Mouse (Mus musculus) left cerebral cortex, postnatal 25 days (tissue): ENCODE results near the gene Ptprm. TPM values are rescaled to one million over a fixed set of nuclear protein-coding genes. Genes with fewer than 3 reads are reported as not detected.
"Not testable (repeated sequence)": the region's sequence is repeated elsewhere in the genome, so short reads cannot be mapped to it uniquely, and the experiment has no call there.

Source experiments
- DNase-seq, 2 experiments: peaks; one replicate each; pipeline ENCODE4 v3.0.0; 2022; ENCODE audit warnings: low spot score in 2 of 2, mixed read lengths in 1 of 2
- intact Hi-C: fragments of 180-260 bp; cut with DNase I; formaldehyde crosslinking; loops from one replicate; pipeline ENCODE4 v1.15.1; 2025
- total RNA-seq, 2 experiments: library from RNA; stranded (reverse); gene quantifications; 2 replicates each; pipeline ENCODE4 v1.2.3; 2021

Ptprm gene
- total RNA-seq, 2 experiments from 2014 or later = 31.6 to 37.3 TPM

DNA sequence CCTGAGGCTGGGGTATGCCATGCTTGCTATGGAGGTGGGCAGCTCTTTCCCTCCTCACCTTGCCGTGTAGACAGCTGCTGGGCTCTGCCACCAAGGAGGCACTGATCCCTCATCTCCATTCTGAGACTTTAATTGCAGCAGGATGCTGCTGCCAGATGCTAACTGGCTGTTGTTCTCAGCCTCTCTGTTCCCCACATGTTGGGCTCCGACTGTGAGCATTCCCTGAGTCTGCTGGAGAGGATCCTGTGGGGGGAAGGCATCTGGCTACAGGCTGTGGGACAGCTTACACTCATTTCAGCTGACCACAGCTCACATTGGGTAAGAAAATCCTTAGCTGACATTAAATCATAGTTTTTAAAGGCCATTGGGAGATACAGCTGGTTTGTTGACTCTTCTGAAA is 492.7 kb downstream of the Ptprm start:
- intact Hi-C loops = no loop called here
- no peak for DNase-seq

DNA sequence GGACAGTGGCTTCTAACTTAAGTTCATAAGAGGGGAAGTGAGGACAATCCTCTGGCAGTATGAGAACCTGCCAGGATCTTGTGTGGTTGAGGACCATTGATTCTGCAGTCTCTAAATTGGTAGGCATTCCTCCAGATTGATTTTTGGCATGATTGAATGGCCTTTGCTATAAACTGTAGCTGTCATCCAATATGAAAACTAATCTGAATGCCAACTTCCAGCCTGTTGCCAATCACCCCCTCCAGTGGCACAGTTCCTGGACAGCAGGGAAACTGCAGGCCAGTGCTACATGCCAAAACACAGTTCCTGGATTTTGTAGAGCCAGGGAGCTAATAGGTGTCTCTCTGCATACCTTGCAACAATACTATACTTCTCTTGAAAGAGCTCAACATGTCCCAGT is 495.5 kb downstream of the Ptprm start:
- intact Hi-C loops = no loop called here
- no peak for DNase-seq

GRCm38 (mm10) chr17:66852496-66852895 is 501.8 kb downstream of the Ptprm start:
- DNase-seq = no peak

DNA sequence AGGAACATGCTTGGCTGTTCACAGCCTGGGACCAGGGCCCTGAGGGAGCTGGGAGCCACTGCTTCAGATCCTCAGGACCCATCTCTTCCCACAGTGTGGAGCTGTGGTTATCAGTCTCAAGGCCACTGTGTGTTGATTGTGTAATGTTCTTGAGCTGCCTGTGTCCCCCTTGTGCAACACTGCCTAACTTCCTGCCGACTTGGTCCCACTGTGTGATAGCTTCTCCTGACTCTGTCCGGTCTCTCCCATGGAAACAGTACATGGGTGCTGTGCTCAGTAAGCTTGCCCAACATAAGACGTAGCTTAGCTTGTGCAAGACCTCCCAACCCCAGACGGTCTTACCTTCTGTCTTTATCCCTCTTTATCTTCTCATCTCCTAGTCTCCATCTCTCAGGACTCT is 507.2 kb downstream of the Ptprm start:
- DNase-seq, intact Hi-C loops: not testable (repeated sequence)

More at GRCm38 (mm10) chr17:66852496-66852895, 501.8 kb downstream of the Ptprm start:
- intact Hi-C loops = no loop called here

DNA sequence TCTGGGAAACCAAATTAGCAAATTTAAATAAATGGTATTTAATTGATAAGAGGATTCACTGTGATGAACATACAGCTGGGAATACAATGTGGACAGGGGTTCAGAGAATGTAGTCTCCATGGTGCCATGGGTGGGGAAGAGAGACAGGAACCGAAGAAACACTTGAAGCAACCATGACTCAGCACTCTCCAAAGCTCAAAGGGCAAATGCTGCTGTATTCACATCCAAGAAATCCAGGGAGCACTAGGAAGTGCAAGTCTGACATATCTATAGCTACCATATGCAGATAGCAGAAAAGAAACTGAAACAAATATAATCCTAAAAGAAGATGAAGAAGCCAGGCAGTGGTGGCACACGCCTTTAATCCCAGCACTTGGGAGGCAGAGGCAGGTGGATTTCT is 531.9 kb downstream of the Ptprm start:
- intact Hi-C loops = no loop called here
- DNase-seq = no peak

DNA sequence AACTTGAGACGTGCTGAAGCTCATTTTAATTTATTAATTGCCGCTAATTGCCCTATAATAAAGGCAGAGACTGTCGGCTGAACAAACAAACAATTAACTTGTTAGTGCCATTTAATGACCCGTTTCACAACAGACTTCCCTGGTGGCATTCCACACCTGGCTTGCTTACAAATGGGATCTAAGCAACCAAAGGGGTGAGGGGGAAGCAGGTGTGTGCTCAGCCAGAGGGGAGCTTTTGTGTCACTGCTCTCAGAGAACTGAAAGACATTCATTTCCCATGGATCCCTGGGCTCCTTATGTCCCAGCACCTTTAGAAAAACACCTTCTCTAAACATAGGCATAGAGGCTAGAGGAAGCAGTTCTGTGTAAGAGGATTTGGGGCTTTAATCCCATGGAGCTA is 536.9 kb downstream of the Ptprm start:
- DNase-seq = no peak
- intact Hi-C loops = no loop called here

- DNase-seq = no peak
- intact Hi-C loops = no loop called here
These were observed 538.3 kb downstream of the Ptprm start for GRCm38 (mm10) chr17:66815921-66816320.

- intact Hi-C loops = no loop called here
These were observed 540.5 kb downstream of the Ptprm start for GRCm38 (mm10) chr17:66813786-66814185.

GRCm38 (mm10) chr17:66813346-66813745 is 540.9 kb downstream of the Ptprm start:
- no peak for DNase-seq
- intact Hi-C loops = no loop called here

More at GRCm38 (mm10) chr17:66813786-66814185, 540.5 kb downstream of the Ptprm start:
- no peak for DNase-seq

DNA sequence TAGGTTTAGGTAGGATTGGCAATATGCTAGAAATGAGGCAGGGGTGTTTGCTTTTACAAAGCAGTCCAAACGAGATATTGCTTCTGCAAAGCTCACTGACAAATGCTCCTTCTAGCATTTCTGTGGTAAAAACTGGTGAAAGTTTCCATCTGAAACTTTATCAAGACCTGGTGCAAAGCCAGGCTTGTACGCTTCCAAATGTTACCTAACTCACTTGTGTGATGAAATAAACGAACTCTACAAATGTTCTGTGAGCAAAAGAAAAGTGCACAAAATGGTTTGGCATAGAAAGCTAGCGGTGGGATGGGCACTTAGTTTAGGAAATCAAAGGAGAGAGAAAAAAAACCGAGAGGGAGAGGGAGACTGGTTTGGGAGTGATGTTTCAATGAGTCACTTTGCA is 544.5 kb downstream of the Ptprm start:
- intact Hi-C loops = no loop called here
- no peak for DNase-seq

DNA sequence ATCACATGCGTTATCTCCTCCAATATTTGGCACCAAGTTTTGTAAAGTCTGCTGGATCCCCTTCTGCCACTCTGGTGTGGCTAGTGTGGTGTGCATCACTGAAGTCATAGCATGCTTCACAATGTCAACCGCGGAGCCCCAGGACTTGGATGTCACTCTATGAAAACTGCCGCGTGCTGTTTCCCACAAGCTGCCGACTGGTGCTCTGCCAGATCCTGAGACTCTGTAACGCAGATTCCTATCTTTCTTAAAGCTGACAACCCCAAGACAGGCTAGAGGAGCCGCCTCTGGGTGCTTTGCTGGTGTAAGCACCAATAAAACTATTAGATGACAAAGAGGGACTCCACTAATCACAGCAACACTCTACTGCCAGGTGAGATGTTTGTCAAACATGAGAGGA is 546.1 kb downstream of the Ptprm start:
- no peak for DNase-seq
- intact Hi-C loops = no loop called here

- no peak for DNase-seq
These were observed 552.2 kb downstream of the Ptprm start for GRCm38 (mm10) chr17:66801831-66802687.

GRCm38 (mm10) chr17:66800231-66800630 is 554.0 kb downstream of the Ptprm start:
- intact Hi-C loops = no loop called here
- no peak for DNase-seq

More at GRCm38 (mm10) chr17:66801831-66802687, 552.2 kb downstream of the Ptprm start:
- intact Hi-C loops = no loop called here

DNA sequence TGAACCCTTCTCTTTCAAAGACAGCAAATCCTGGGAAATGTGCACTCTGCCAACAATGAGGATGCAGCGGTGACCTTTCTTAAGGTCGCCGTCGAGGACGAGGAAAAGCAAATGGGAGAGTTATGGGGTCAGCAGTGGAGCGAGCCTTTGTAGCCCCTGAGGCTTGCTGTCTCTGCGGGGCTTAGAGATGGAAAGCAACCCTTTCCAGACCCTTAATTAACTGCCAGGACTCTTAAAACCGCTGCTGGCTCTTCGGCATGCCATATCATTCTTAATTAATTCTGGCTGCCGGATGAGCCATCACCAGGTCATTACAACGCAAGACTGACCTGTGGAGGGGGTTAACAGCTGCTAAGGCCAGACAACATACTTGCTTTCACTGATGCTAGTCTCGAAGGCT is 568.1 kb downstream of the Ptprm start:
- DNase-seq = no peak
- intact Hi-C loops = no loop called here

DNA sequence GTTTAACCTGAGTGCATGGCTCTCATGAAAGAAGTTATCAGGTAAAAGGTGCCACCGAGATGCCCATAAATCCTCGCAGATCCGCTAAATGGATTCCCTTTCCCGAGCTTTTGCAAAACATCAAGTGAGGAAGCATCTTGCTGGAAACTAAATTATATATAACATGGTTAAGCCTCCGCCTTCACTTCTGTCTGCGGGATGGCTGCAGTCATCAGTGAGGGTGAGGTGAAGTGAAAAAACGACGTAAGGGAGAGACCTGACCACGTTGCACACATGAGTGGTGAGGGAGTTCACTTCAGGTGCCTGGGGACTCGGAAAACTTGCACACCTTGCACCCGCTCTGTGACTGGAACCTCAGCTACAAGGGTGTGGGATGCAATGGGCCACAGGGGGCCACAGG is 568.7 kb downstream of the Ptprm start:
- DNase-seq = no peak
- intact Hi-C loops = no loop called here

DNA sequence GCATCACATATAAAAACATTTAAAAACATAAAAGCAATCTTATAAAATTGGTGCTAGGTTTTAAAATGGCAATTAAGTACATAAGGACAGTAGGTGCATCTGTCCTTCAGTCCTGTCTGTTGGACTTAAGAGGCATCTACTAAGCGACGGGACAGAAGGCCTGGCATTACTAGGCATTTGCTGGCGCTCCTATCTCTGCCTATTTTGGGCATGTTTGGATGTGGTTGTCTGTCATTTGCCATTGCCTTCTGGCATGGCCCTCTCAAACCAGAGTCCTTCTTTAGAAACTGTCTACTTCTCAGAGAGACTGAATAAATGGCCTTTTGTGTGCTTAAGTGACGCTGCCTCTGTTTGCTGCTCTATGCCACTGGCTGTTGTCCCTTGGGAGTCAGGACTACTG is 570.7 kb downstream of the Ptprm start:
- no peak for DNase-seq
- intact Hi-C loops = no loop called here

DNA sequence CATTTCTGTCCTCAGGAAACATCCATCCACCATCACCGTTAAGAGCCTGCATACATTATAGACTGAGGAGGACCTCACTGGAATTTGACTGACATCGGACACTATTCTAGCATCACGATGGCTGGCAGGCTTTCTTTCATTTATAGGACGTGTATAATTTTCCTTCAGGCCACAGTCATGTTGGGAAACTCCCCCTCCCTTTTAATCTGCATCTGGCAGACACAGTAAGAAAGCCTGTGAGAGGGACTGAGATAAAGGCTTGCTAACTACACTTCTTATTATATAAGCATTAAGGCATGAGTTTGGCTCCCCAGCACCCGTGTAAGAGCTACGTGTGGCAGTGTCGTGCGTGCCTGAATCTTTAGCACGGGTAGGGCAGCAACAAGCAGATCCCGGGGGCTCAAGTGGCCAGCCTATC is 571.2 kb downstream of the Ptprm start:
- intact Hi-C loops = no loop called here
- no peak for DNase-seq

DNA sequence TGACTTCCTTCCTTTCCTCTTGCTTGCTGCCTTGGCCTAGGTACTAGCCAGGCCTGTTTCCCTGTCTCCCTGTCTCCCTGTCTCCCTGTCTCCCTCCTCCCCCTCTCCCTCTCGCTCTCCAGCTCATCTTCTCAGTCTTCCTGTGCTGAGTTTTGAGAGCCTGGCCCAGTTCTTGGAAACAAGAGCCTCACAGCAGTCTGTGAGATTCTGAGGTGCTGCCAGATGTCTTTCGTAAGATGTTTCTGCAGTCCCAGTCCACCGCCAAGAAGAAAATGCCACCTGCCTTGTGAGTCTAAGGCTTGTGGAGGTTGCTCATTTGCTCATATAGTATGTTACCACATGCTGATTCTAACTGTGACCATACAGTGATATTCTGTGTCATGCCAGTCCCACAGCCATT is 572.3 kb downstream of the Ptprm start:
- DNase-seq = peak; percentile 21 to 83
- intact Hi-C loops = no loop called here

DNA sequence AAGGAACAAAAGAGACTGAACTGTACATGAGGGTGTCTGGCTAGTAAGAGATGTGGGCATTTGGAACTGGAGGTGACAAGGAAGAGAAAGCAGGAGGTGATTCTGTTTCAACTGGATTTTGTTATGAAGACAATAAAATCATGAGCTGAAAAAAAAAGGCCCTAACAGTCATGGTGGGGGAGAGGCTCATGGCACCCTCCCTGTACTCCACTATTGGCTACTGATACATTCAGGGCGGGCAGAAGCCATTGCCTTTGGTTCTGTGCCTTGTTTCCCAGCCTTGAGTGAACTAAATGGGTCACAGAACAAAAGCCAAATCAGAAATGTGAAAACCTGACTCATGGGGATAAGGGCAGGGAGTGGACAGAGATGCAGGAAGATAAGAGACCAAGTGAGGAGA is 575.2 kb downstream of the Ptprm start:
- DNase-seq = no peak

DNA sequence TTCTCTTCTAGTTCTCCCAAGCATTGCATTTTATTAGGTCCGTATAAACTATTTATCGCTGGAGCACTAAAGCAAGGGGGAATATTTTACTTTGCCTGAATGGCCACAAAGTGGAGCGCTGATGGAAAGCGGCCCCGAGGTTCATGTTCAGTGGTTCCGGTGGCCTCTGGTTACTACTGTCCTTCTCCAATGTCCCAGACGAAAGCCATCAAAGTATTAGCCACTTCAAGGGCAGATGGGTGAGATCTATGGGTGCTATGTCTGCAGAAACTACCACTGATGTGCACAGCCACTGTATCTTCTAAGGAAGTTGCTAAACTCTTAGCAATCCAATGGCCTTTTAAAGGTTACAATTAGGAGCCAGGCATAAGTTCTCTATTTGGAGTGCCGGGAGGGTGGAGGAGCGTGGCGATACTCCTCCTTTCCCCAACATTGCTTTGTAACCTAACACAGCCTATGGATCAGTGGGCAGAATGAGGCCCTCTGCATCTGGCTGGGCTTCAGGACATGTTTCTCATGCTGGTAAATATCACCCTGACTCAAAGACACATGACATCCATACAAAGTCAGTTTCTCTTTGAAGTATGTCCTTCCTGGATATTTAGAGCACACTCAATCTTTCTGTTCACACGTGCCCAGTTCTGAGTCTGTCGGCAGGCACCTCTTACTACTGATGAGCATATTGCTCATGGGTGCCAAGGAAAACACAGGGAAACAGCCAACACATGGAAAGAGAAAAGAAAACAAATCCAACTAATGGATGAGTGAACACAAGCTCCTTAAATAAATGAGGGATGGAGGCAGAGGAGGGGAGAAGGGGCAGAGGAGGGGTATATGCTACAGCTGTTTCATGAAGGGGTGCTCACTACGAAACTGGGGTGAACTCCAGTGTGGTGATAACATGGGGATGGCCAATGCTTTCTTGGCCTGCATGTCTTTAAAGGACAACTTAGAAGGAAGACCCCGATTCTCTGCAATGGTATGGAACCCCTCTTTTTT is 584.6 kb downstream of the Ptprm start:
- no peak for DNase-seq
- intact Hi-C loops = no loop called here

More for the DNA sequence above, 575.2 kb downstream of the Ptprm start:
- intact Hi-C loops = no loop called here
